Mouse (Mus musculus): Measurements from ENCODE around the gene Fam166b.

The Fam166b gene

DNA sequence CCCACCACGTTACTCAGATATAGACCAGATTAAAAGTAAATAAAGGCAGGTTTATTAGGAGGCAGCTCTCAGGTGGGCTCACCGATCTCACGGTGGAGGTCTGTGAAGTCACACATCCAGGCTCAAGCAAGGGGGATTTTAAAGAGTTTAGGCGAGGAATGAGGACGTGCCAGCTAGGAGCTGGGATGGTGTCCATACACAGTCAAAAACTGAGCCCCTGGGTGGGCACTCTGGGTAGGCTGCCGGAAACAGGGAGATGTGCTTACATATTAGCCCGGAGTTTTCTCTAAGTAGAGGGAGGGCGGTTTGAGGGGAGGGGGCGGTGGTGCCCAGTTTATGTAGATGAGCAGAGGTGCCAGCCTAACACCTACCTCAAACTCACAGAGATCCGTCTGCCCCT lies 48.0 kb downstream of the Fam166b start:
- no peak for DNase-seq (ENCODE audit: low spot score)

DNA sequence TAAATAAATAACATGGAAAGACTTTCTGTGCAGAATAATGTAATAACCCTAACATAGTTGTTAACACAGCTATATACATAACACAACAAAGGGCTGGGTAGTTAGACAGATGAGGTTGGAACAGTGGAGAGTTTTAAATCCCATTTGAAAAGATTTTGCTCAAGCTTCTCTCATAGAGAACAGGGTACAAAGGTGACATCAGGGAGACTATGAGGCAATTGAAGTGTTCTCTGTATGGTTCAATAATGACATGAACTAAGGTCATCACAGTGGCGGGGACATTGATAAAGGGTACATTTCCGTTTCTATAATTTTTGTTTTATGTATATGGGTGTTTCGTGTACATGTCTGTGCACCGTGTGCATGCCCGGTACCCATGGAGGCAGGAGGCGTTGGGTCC lies 49.3 kb downstream of the Fam166b start:
- DNase-seq (ENCODE audit: low spot score): no peak
